Mouse (Mus musculus) brain, embryonic 14.5 days (tissue): ENCODE results near the gene Slc9a8.

Experiments
- CTCF ChIP-seq: fragments of 200-500 bp; IDR thresholded peaks from 2 replicates; pipeline ENCODE4 v1.5.1; 2012; ENCODE audit warnings: inconsistent platforms, mild to moderate bottlenecking, moderate library complexity, borderline replicate concordance; ENCODE audit not compliant: insufficient read depth, insufficient read length; ENCODE audit errors: extremely low read depth
- POLR2A ChIP-seq: fragments of 200-500 bp; IDR thresholded peaks from 2 replicates; pipeline ENCODE4 v1.6.1; 2012; ENCODE audit warnings: mild to moderate bottlenecking, inconsistent platforms, borderline replicate concordance; ENCODE audit not compliant: poor library complexity, insufficient read depth, insufficient read length, severe bottlenecking; ENCODE audit errors: extremely low read depth

DNA sequence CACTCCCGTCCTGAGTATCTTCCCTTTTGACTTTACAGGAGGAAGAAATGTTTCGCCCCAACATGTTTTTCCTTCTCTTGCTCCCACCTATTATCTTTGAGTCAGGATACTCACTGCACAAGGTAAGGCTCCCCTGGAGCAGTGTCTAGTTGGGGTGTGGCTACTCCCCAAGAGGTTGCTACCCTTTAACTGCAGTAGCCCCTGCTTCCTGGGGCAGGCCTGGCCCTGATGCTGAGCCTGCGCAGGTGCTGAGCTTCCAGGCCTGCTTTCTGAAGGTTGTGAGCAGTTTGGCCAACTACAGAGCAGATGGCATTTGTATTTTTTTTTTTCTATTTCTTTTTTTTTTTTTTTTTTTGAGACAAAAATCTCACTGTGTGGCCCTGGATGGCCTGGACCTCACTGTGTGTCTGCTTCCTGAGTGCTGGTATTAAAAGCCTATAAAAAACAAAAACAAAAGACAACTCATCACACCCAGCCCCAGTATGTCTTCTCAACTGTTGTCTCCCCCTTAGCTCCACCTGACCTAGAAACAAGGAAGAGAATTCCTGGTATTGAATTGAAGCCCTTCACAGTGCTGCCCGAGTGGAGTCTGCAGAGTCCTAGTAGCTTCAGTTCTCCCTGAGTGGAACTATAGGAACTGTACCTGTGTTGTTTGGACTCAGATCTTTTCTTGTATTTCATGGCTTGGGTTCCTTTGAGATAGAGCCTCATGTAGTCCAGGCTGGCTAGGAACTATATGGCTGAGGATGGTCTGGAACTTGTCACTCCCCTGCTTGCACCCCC is 22.1 kb downstream of the Slc9a8 start:
- TF ChIP-seq POLR2A: no peak
- no peak for TF ChIP-seq CTCF
